Mouse (Mus musculus) hindbrain, embryonic 16.5 days (tissue): ENCODE results near the gene Slc35d2. TPM values are rescaled to one million over a fixed set of nuclear protein-coding genes. Genes with fewer than 3 reads are reported as not detected.

ENCODE experiments used
- ATAC-seq: fragments of 200-750 bp; cut with Nextera tagmentation; 2 replicates; pipeline ENCODE4 v1.8.0; 2017; ENCODE audit warnings: moderate TSS enrichment, moderate library complexity
- H3K27ac ChIP-seq: fragments of 300-500 bp; sonication (generic); 2 replicates; pipeline ENCODE4 v1.5.1; 2014; ENCODE audit warnings: low read depth, mild to moderate bottlenecking, control low read depth, low read length, moderate library complexity
- H3K27me3 ChIP-seq: fragments of 300-500 bp; sonication (generic); replicated peaks from 2 replicates; pipeline ENCODE4 v1.6.1; 2014; ENCODE audit warnings: low read length; ENCODE audit not compliant: control insufficient read depth, insufficient read depth
- H3K36me3 ChIP-seq: fragments of 300-500 bp; sonication (generic); 2 replicates; pipeline ENCODE4 v1.6.1; 2014; ENCODE audit warnings: mild to moderate bottlenecking, low read length, moderate library complexity, mixed read lengths; ENCODE audit not compliant: control insufficient read depth, insufficient read depth
- H3K4me1 ChIP-seq: fragments of 300-500 bp; sonication (generic); 2 replicates; pipeline ENCODE4 v1.6.1; 2014; ENCODE audit warnings: low read depth, low read length; ENCODE audit not compliant: control insufficient read depth, insufficient read depth
- H3K4me2 ChIP-seq: fragments of 300-500 bp; sonication (generic); 2 replicates; pipeline ENCODE4 v1.6.1; 2014; ENCODE audit warnings: mild to moderate bottlenecking, low read length, control low read depth, moderate library complexity
- H3K4me3 ChIP-seq: fragments of 300-500 bp; sonication (generic); 2 replicates; pipeline ENCODE4 v1.5.1; 2014; ENCODE audit warnings: mild to moderate bottlenecking, low read length, control low read depth, moderate library complexity
- H3K9ac ChIP-seq: fragments of 300-500 bp; sonication (generic); 2 replicates; pipeline ENCODE4 v1.6.1; 2014; ENCODE audit warnings: low read depth, mild to moderate bottlenecking, control low read depth, low read length, moderate library complexity
- H3K9me3 ChIP-seq: fragments of 300-500 bp; sonication (generic); 2 replicates; pipeline ENCODE4 v1.6.1; 2014; ENCODE audit warnings: mild to moderate bottlenecking, low read length, moderate library complexity; ENCODE audit not compliant: control insufficient read depth
- WGBS: fragments of 180-500 bp; shearing (Covaris S2); extraction: QIAGEN DNeasy Blood & Tissue Kit; methylation state at CpG from one replicate; pipeline ENCODE4 v1.1.7; 2014; 5-methylcytosine and 5-hydroxymethylcytosine counted together
- polyA plus RNA-seq: library from polyadenylated mRNA; unstranded; fragments of >200 nt; fragmentation: Nextera tagmentation; extraction: Ambion mirVana; gene quantifications from 2 replicates; pipeline ENCODE4 v1.2.1, GENCODE M21; 2015

Gene Slc35d2
- polyA plus RNA-seq, result 1.1 and 2.1 TPM in 2 replicates

- Histone ChIP-seq H3K36me3 (no peaks in the 10 kb centered on the region), H3K4me3 (peak within 1 kb of the TSS; percentile 53), H3K4me1 (peaks cover 5% of the 10 kb centered on the region; the same call in 1 of the 2 replicates), H3K9ac (peak within 1 kb of the TSS; percentile 63), H3K27me3 (no peaks in the 10 kb centered on the region), H3K9me3 (no peaks in the 10 kb centered on the region), H3K27ac (no peak within 1 kb of the TSS), H3K4me2 (peak within 1 kb of the TSS; percentile 87)
- WGBS, result 15% methylated on average over 26 of the region's 44 CpGs
- peak; percentile 84 for ATAC-seq
These were observed at the start of gene Slc35d2 for GRCm38 (mm10) chr13:64128858-64129615. TSS of gene Slc35d2 (minus strand) at chr13:64129368.

DNA sequence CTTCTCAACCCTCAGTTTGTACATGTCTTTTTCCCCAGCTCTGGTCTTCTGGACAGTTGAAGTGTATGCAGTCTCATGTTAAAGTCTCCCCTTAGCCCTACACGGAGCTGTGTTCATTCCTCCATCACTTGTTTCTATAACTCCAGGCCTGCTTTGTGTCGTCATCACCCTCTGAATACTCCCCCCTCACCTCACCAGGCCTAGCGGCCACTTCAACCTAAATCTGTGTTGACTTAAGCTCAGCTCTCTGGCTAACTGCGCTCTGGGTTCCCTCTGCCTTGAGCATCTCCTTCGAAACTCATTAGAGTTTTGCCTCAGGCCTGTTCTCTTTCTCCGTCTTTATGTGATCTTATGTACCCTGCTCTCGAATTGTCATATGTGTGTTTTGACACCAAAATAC, 48.8 kb upstream of the Slc35d2 start:
- WGBS, result 80% methylated on average over 7 of the region's 7 CpGs
- no peaks in the 10 kb centered on the region for H3K4me1 ChIP-seq
- ATAC-seq, result no peak
- H3K27me3 ChIP-seq, result no peaks in the 10 kb centered on the region
- no peak overlapping the region for H3K4me3 ChIP-seq
- H3K27ac ChIP-seq, result no peak overlapping the region
- H3K4me2 ChIP-seq, result no peak overlapping the region
- peaks cover 30% of the 10 kb centered on the region for H3K36me3 ChIP-seq
- no peak overlapping the region for H3K9ac ChIP-seq
- H3K9me3 ChIP-seq, result no peaks in the 10 kb centered on the region

- Histone ChIP-seq H3K9ac (no peak overlapping the region), H3K36me3 (peaks cover 58% of the 10 kb centered on the region)
These were observed 40.6 kb upstream of the Slc35d2 start for GRCm38 (mm10) chr13:64169746-64170145.

DNA sequence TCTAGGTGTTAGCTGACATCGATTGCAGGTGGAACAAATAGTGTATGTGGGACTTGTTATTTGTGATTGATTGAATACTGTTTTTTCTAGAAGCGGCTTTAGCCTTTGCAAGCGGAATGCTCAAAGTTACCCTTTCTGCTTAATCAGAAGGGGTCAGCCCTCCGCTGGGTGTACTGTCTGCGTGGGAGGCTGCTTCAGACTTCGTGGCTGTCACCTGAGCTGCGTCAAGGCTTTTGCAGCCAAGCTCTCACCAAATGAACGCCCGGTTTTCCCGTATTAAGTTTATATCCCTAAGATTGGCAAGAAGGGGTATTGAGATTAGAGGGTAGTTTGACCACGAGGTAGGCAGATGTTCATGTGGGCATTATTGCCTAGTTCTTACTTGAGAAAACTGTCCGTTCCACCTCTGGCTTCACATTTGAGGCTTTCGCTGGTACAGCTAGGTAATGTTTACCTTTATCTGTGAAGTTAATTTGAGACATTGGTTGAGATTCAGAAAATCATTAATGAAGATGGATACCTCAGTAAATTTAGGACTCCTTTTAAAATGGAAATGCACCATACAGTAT, 34.1 kb upstream of the Slc35d2 start:
- H3K9ac ChIP-seq, result peak overlapping the region; percentile 82
- H3K9me3 ChIP-seq, result peaks cover 12% of the 10 kb centered on the region
- H3K27me3 ChIP-seq, result no peaks in the 10 kb centered on the region; the same call in 1 of the 2 replicates
- WGBS, result 28% methylated on average over 13 of the region's 13 CpGs
- no peak overlapping the region for H3K27ac ChIP-seq
- peak overlapping the region; percentile 97 for H3K4me2 ChIP-seq
- peak overlapping the region; percentile 83 for H3K4me3 ChIP-seq
- no peak for ATAC-seq
- H3K4me1 ChIP-seq, result peaks cover 11% of the 10 kb centered on the region
- peaks cover 6% of the 10 kb centered on the region; the same call in 1 of the 2 replicates for H3K36me3 ChIP-seq

More at GRCm38 (mm10) chr13:64169746-64170145, 40.6 kb upstream of the Slc35d2 start:
- 97% methylated on average over 25 of the region's 25 CpGs for WGBS
- Histone ChIP-seq H3K4me2 (no peak overlapping the region), H3K27me3 (no peaks in the 10 kb centered on the region), H3K4me1 (no peaks in the 10 kb centered on the region), H3K9me3 (peaks cover 51% of the 10 kb centered on the region), H3K4me3 (no peak overlapping the region), H3K27ac (no peak overlapping the region)
- ATAC-seq, result no peak

- Histone ChIP-seq H3K4me1 (peaks cover 11% of the 10 kb centered on the region), H3K9me3 (peaks cover 9% of the 10 kb centered on the region), H3K4me3 (peak overlapping the region; percentile 83), H3K4me2 (peak overlapping the region; percentile 97), H3K27me3 (no peaks in the 10 kb centered on the region; the same call in 1 of the 2 replicates), H3K9ac (peak overlapping the region; percentile 82), H3K36me3 (peaks cover 4% of the 10 kb centered on the region; the same call in 1 of the 2 replicates), H3K27ac (0 out of 2 replicates have a peak overlapping the region, but pooled peaks have one; percentile 44)
- ATAC-seq, result peak; percentile 15
- under 1% methylated on average over 14 of the region's 14 CpGs for WGBS
These were observed 33.5 kb upstream of the Slc35d2 start for GRCm38 (mm10) chr13:64162626-64163025.

GRCm38 (mm10) chr13:64161916-64162611, 32.9 kb upstream of the Slc35d2 start:
- Histone ChIP-seq H3K9ac (peak overlapping the region; percentile 82), H3K36me3 (no peaks in the 10 kb centered on the region), H3K4me1 (peaks cover 11% of the 10 kb centered on the region), H3K27ac (peak overlapping the region; percentile 84), H3K9me3 (peaks cover 5% of the 10 kb centered on the region), H3K4me3 (peak overlapping the region; percentile 83), H3K4me2 (peak overlapping the region; percentile 97), H3K27me3 (no peaks in the 10 kb centered on the region; the same call in 1 of the 2 replicates)
- peak; percentile 80 for ATAC-seq
- WGBS, result 0% methylated on average over 21 of the region's 71 CpGs

DNA sequence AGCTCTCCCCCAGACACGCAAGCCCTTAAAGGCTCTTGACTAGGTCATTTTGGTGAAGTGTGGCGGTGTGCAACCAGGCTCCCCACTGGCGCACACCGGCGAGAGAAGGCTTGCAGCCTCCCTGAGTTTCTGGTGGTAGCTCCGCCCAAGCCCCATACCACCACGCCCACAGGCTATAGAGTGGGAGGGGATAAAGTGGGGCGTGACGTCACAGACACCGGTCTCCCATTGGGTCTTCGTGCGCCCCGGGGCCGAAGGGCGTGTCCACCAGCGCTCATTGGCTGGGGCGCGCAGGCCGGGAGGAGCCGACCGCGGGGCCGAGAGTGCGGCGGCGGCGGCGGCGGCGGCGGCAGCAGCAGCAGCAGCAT, 32.4 kb upstream of the Slc35d2 start, which contains the start of gene Habp4:
TSS of gene Habp4 (plus strand) at position 277 of the 368 bp plus-strand sequence.
- WGBS, result 0% methylated on average over 14 of the region's 31 CpGs
- no peaks in the 10 kb centered on the region; the same call in 1 of the 2 replicates for H3K27me3 ChIP-seq
- H3K4me2 ChIP-seq, result peak within 1 kb of the TSS; percentile 97
- H3K27ac ChIP-seq, result peak within 1 kb of the TSS; percentile 84
- peak within 1 kb of the TSS; percentile 82 for H3K9ac ChIP-seq
- peak within 1 kb of the TSS; percentile 83 for H3K4me3 ChIP-seq
- no peaks in the 10 kb centered on the region for H3K36me3 ChIP-seq
- peaks cover 11% of the 10 kb centered on the region for H3K4me1 ChIP-seq
- H3K9me3 ChIP-seq, result peaks cover 4% of the 10 kb centered on the region
- ATAC-seq, result peak; percentile 98

GRCm38 (mm10) chr13:64156966-64157365, 27.8 kb upstream of the Slc35d2 start:
- Histone ChIP-seq H3K27ac (no peak overlapping the region), H3K27me3 (no peaks in the 10 kb centered on the region; the same call in none of the 2 replicates), H3K4me3 (no peak overlapping the region), H3K9ac (no peak overlapping the region), H3K4me1 (peaks cover 4% of the 10 kb centered on the region), H3K36me3 (no peaks in the 10 kb centered on the region), H3K9me3 (no peaks in the 10 kb centered on the region), H3K4me2 (no peak overlapping the region)
- no peak for ATAC-seq
